Mouse (Mus musculus) myocyte (in vitro differentiated cells): ENCODE results near the gene Tac2. TPM values are rescaled to one million over a fixed set of nuclear protein-coding genes. Genes with fewer than 3 reads are reported as not detected.

Source experiments
- H3K27me3 ChIP-seq: one replicate; pipeline ENCODE4 v1.6.1; 2011; ENCODE audit not compliant: control insufficient read depth, insufficient read depth, insufficient read length
- H3K36me3 ChIP-seq: one replicate; pipeline ENCODE4 v1.6.1; 2011; ENCODE audit not compliant: control insufficient read depth, insufficient read depth
- H3K4me2 ChIP-seq: one replicate; pipeline ENCODE4 v1.6.1; 2011; ENCODE audit warnings: low read depth, control low read depth
- H3K4me3 ChIP-seq: one replicate; pipeline ENCODE4 v1.5.1; 2011; ENCODE audit warnings: mild to moderate bottlenecking, control low read depth, moderate library complexity
- H3K79me2 ChIP-seq: one replicate; pipeline ENCODE4 v1.6.1; 2011; ENCODE audit not compliant: control insufficient read depth, insufficient read depth
- H3ac ChIP-seq: one replicate; pipeline ENCODE4 v1.6.1; 2011; ENCODE audit not compliant: control insufficient read depth, insufficient read length
- CEBPB ChIP-seq: IDR thresholded peaks from 2 replicates; pipeline ENCODE4 v1.6.1; 2011; ENCODE audit warnings: mild to moderate bottlenecking, moderate library complexity; ENCODE audit not compliant: poor library complexity, insufficient read depth, severe bottlenecking
- E2F4 ChIP-seq: IDR thresholded peaks from one replicate; pipeline ENCODE4 v1.6.1; 2011; ENCODE audit warnings: mild to moderate bottlenecking, control low read depth, moderate library complexity; ENCODE audit not compliant: insufficient read depth
- MAX ChIP-seq: IDR thresholded peaks from one replicate; pipeline ENCODE4 v1.6.1; 2011; ENCODE audit warnings: low read depth, mild to moderate bottlenecking, control low read depth
- MYOD1 ChIP-seq, 3 experiments: IDR thresholded peaks; one replicate each; pipeline ENCODE4 v1.6.1; 2011; ENCODE audit warnings: control low read depth in 2 of 3, low read depth in 2 of 3, mild to moderate bottlenecking in 2 of 3, moderate library complexity in 1 of 3; ENCODE audit not compliant: insufficient read length in 2 of 3, control insufficient read depth in 1 of 3
- MYOG ChIP-seq, 3 experiments: IDR thresholded peaks; one replicate each; pipeline ENCODE4 v1.6.1; 2011; ENCODE audit warnings: control low read depth in 2 of 3, low read depth in 2 of 3, mild to moderate bottlenecking in 2 of 3; ENCODE audit not compliant: insufficient read length in 2 of 3, control insufficient read depth in 1 of 3, insufficient read depth in 1 of 3
- POLR2A ChIP-seq: IDR thresholded peaks from one replicate; pipeline ENCODE4 v1.6.1; 2011; ENCODE audit warnings: low read depth, mild to moderate bottlenecking, control low read depth, moderate library complexity; ENCODE audit not compliant: insufficient read length
- POLR2AphosphoS2 ChIP-seq: IDR thresholded peaks from one replicate; pipeline ENCODE4 v1.6.1; 2011; ENCODE audit warnings: low read depth, control low read depth; ENCODE audit not compliant: insufficient read length
- REST ChIP-seq: IDR thresholded peaks from one replicate; pipeline ENCODE4 v1.6.1; 2011; ENCODE audit warnings: mild to moderate bottlenecking, control low read depth, moderate library complexity; ENCODE audit not compliant: insufficient read depth, insufficient read length
- SRF ChIP-seq: IDR thresholded peaks from one replicate; pipeline ENCODE4 v1.6.1; 2011; ENCODE audit warnings: low read depth; ENCODE audit not compliant: control insufficient read depth, insufficient read length
- TCF12 ChIP-seq: IDR thresholded peaks from one replicate; pipeline ENCODE4 v1.6.1; 2011; ENCODE audit warnings: mild to moderate bottlenecking, control low read depth; ENCODE audit not compliant: poor library complexity, insufficient read depth, severe bottlenecking
- TCF3 ChIP-seq: IDR thresholded peaks from one replicate; pipeline ENCODE4 v1.6.1; 2011; ENCODE audit warnings: low read depth, control low read depth; ENCODE audit not compliant: insufficient read length
- USF1 ChIP-seq: IDR thresholded peaks from one replicate; pipeline ENCODE4 v1.6.1; 2011; ENCODE audit warnings: low read depth, mild to moderate bottlenecking, control low read depth, moderate library complexity
- polyA plus RNA-seq: library from polyadenylated mRNA; unstranded; fragments of >200 nt; fragmentation: generic; extraction: Trizol; gene quantifications from one replicate; pipeline ENCODE4 v1.2.1, GENCODE M21; 2012; ENCODE audit warnings: missing spikeins

The Tac2 gene
- polyA plus RNA-seq, 1 experiment, result 0.18 TPM

DNA sequence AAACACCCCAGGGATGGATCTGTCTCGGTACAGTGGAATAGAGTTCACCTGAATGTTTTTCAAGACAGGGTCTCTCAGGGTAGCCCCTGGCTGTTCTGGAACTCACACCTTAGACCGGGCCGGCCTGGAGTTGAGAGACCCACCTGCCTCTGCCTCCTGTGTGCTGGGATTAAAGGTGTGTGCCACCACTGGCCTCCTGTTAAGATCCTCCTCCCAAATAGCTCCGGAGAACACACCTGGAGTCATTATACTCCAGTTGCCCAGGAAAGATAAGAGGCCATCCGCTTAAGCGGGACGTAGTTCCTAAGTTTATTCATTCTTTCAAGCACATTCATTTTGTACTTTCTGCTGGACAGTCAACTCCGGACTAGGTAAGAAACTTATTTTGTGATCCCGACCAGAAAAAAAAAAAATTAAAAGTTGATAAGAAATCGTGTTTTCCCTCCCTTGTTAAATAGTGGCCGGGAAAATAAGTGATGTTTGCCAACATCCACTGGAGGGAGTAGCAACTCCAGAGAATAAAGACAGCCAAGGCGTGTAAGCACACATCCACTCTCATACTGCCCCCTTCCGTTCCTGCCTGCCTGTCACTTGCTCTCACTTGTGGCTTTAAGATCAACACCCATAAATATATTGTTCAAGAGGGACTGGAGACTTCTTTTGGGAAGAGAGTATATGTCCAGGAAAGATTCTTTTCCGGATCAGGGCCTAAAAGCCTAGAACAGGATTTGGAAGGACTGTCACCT, 46.5 kb upstream of the Tac2 start:
- TF ChIP-seq E2F4, result no peak
- TF ChIP-seq MYOD1 (IDR thresholded peaks at IDR 0.05; ENCODE audit: control insufficient read depth in 1 of 3, insufficient read length in 2 of 3, low read depth in 2 of 3), result no peak
- TF ChIP-seq TCF3, result no peak
- TF ChIP-seq SRF, result no peak
- TF ChIP-seq MYOG (IDR thresholded peaks at IDR 0.05; ENCODE audit: control insufficient read depth in 1 of 3, insufficient read depth in 1 of 3, insufficient read length in 2 of 3, low read depth in 2 of 3), result no peak
- TF ChIP-seq USF1, result no peak
- no peak for TF ChIP-seq CEBPB
- no peak for TF ChIP-seq MAX
- no peak for TF ChIP-seq REST
- no peak for TF ChIP-seq POLR2AphosphoS2
- TF ChIP-seq POLR2A, result no peak
- no peak for TF ChIP-seq TCF12
- Histone ChIP-seq H3K4me2 (peak overlapping the region; percentile 98), H3K79me2 (peaks cover 19% of the 10 kb centered on the region), H3ac (peak overlapping the region; percentile 17), H3K4me3 (peak overlapping the region; percentile 42), H3K36me3 (no peaks in the 10 kb centered on the region), H3K27me3 (no peaks in the 10 kb centered on the region)

DNA sequence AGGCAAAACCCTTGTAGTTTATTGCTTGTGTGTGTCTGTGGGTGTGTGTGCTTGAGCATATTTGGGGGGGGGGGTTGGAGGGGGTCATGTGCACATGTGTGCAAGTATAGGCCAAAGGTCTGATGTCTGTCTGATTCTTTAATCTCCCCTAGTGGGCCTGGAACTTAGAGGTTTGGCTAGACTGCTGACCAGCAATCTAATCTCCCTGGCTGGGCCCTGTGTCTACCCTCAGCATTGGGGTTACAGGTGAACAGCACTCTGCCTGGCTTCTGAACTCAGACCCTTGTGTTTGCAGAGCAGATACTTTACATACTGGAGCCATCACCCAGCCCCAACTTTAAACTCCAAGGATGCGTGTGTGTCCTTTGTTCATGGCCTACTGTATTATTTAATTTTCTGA, 45.1 kb upstream of the Tac2 start:
- no peak for TF ChIP-seq REST
- TF ChIP-seq CEBPB, result no peak
- TF ChIP-seq E2F4, result no peak
- Histone ChIP-seq H3K79me2 (peaks cover 30% of the 10 kb centered on the region), H3K4me3 (no peak overlapping the region), H3K27me3 (no peaks in the 10 kb centered on the region), H3K36me3 (no peaks in the 10 kb centered on the region), H3K4me2 (no peak overlapping the region), H3ac (no peak overlapping the region)

DNA sequence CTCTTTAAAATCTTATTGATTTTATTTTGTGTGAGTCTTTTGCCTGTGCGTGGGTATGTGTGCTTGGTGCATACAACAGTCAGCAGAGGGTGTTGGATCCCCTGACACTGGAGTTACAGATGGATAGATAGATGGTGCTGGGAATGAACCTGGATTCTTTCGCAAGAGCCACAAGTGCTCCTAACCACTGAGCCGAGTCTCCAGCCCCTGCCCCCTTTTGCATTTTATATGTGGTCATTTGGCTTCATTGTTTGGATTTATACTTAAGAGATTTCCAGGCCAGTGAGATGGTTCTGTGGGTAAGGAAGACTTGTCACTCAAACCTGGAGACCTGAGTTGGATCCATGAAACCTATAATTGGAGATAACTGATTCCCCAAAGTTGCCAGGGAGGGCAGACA, 44.4 kb upstream of the Tac2 start:
- Histone ChIP-seq H3K79me2 (peaks cover 30% of the 10 kb centered on the region), H3K27me3 (no peaks in the 10 kb centered on the region), H3K4me3 (no peak overlapping the region), H3K4me2 (no peak overlapping the region), H3ac (no peak overlapping the region), H3K36me3 (no peaks in the 10 kb centered on the region)
- no peak for TF ChIP-seq USF1
- no peak for TF ChIP-seq CEBPB
- TF ChIP-seq POLR2AphosphoS2, result no peak
- TF ChIP-seq SRF, result no peak
- TF ChIP-seq MAX, result no peak
- no peak for TF ChIP-seq REST

DNA sequence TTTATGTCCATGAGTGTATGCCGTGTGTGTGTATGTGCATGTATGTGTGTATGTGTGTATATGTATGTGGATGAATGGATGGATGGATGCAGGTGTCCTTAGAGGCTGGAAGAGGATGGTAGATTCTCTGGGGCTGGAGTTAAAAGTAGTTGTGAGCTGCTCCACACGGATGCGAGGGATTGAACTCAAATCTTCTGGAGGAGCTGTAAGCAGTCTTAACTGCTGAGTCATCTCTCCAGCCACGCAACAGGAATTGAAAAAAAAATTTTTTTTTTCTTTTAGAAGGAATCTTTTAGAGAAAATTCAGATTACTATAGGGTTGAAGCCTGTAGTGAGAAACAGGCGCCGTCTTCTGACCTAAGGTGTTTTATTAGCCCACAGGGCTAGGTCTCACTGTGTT, 41.4 kb upstream of the Tac2 start:
- H3K27me3 ChIP-seq, result no peaks in the 10 kb centered on the region
- H3K4me2 ChIP-seq, result no peak overlapping the region
- H3K79me2 ChIP-seq, result peaks cover 30% of the 10 kb centered on the region
- H3K4me3 ChIP-seq, result no peak overlapping the region
- H3ac ChIP-seq, result no peak overlapping the region
- TF ChIP-seq POLR2A (no peak), USF1 (no peak), MAX (no peak), MYOG (IDR thresholded peaks at IDR 0.05; ENCODE audit: control insufficient read depth in 1 of 3, insufficient read depth in 1 of 3, insufficient read length in 2 of 3, low read depth in 2 of 3) (no peak)
- no peaks in the 10 kb centered on the region for H3K36me3 ChIP-seq

DNA sequence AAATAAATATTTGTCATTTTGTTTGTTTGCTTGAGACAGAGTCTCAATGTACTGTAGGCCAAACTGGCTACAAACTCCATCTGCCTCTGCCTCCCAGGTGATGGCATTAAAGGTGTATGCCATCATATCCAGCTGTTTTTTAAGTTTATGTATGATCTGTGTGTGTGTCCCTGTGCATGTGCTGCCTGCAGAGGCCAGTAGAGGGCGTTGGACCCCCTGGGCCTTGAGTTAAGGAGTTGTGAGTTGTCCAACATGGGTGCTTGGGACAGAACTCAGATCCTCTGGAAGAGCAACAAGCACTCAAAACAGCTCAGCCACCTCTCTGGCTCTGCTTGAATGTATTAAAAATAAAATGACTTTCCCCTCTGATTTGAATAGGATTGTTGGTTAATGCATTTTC, 33.2 kb upstream of the Tac2 start:
- Histone ChIP-seq H3K4me2 (no peak overlapping the region), H3K4me3 (no peak overlapping the region), H3ac (no peak overlapping the region), H3K27me3 (no peaks in the 10 kb centered on the region), H3K36me3 (peaks cover 4% of the 10 kb centered on the region), H3K79me2 (no peaks in the 10 kb centered on the region)
- TF ChIP-seq CEBPB, result no peak
- TF ChIP-seq MYOD1 (IDR thresholded peaks at IDR 0.05; ENCODE audit: control insufficient read depth in 1 of 3, insufficient read length in 2 of 3, low read depth in 2 of 3), result no peak
- no peak for TF ChIP-seq SRF

DNA sequence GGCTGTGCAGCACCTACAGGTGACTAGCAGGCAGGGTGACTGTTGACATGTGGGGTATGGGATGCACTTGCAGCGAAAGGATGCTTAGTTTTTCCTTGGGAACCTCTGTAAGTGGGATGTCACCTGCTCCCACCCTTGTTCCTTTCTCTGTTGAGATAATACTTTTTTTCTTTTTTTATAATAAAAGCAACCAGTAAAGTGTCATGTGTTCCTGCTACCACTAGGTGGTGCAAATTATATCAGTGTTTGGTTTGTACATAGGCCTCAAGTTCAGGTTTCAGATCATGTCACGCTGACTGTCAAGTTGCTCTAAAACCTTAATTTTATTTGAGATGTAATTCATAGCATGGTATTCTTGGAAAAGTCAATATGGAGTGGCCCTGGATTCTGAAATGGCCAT, 29.6 kb upstream of the Tac2 start:
- Histone ChIP-seq H3K79me2 (no peaks in the 10 kb centered on the region), H3ac (no peak overlapping the region), H3K27me3 (no peaks in the 10 kb centered on the region), H3K4me3 (no peak overlapping the region), H3K4me2 (no peak overlapping the region), H3K36me3 (peaks cover 4% of the 10 kb centered on the region)
- TF ChIP-seq TCF3 (no peak), USF1 (peak; percentile 15)
